Mouse (Mus musculus) megakaryocyte, embryonic 14.5 days (primary cell): ENCODE measurements at regions not wholly inside any gene's neighbourhood (a gene's known extent, or its start where the extent isn't known, plus 50 kb on each side); places are given as distances from the start of the nearest gene placed in this dataset.

Experiments used
- FLI1 ChIP-seq: IDR thresholded peaks from 2 replicates; pipeline ENCODE4 v1.6.1; 2012; ENCODE audit warnings: low read length, inconsistent platforms, mixed read lengths
- GATA1 ChIP-seq: IDR thresholded peaks from 3 replicates; pipeline ENCODE4 v1.6.1; 2012; ENCODE audit warnings: mixed read lengths, low read length, inconsistent platforms, borderline replicate concordance

DNA sequence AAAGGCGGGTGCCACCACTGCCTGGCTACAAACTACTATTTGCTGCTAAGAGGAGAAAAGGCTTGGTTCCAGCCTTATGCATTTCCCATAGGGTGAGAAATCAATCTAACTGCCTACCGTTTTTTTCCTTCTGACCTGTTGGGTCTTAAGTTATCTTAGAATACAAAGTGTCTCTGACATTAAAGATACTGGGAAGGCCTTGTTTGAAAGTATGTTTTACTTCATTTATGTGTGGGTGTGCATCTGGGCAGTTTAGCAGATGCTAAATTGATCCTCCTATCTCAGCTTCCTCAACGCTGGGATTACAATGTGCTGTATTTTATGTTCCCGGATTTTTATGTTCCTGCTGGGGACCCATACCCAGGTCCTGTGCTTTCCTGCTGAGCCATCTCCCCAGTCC lies 65.8 kb upstream of the Noct start:
- TF ChIP-seq GATA1 = no peak
- TF ChIP-seq FLI1 = no peak
